Mouse (Mus musculus) spleen, postnatal 14 days (tissue): Measurements from ENCODE around the gene Nrip1.

Experiments used
- DNase-seq, 2 experiments: peaks; one replicate each; pipeline ENCODE4 v3.0.0; 2021 to 2022; ENCODE audit warnings: low spot score in 2 of 2

Nrip1 gene

GRCm38 (mm10) chr16:76347719-76348421, 25.8 kb downstream of the Nrip1 start:
- no peak for DNase-seq

- no peak for DNase-seq
Measured at GRCm38 (mm10) chr16:76346371-76346770, 27.3 kb downstream of the Nrip1 start.

DNA sequence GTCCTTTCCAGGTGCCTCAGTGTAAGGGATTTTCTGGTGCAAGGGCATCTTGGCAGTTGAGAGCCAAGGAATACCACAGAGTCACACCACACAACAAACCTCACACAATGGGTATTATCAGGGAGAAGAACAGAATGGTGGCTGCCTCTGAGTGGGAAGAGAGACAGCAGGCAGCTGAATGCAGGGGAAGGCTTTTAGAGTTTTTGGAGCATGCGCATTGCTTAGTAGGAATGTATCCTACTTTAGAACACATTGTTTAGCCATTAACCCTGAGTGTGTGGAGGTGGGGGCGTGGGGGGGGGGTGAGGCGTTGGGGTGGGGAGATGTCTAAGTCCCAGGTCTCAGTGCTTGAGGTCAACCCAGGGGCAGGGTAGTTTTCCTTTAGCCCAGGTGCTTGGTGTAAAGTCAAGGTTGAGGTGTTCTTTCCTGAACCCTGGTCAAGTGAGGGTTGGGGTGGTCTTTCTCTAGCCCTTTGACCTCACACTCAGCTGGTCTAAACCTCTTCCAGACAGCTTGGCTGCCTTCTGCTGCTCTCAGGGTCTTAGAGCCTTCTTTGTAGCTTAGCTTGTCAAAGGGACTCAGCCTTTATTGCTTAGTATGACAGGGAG, 28.8 kb downstream of the Nrip1 start:
- no peak for DNase-seq

- no peak for DNase-seq
Measured at GRCm38 (mm10) chr16:76344030-76344429, 29.6 kb downstream of the Nrip1 start.

DNA sequence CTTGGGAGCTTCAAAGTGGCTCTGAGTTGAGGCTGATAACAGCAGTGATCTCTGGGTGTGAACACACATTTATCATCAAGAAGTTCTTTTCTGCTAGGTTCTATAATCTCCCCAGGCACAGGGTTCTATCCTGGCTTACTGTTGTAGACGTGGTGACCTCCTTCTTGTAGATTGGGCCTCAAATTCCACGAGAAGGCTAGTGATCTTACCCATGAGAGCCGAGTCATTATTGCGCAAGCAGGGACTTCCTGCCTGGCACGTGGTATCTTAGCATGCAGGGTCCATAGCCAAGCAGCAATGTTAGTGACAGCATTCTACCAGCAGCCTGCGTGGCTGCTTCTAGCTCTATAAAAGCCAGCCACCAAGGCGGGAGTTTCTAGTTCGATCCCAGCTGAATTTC, 32.0 kb downstream of the Nrip1 start:
- no peak for DNase-seq

- DNase-seq: no peak
Measured at GRCm38 (mm10) chr16:76339256-76339655, 34.4 kb downstream of the Nrip1 start.

DNA sequence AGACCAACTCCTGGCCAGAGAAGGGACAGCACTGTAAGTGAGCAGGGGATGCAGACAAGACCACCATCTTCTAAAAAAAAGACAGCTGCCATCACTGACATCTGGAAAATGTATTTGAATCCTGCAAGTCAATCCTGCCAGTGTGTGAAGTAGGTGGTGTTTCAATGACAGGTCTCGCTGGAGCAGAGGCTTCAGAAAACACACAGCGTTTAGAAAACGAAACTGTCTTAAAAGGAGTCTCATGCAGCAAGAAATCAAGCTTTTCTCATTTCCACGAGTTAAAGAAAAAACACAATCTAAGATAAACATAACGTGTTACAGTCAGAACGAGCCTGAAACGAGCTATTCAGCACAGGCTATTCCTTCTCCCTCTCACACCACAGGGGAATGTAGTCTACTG, 36.3 kb downstream of the Nrip1 start:
- DNase-seq: no peak

- DNase-seq: no peak
Measured at GRCm38 (mm10) chr16:76336932-76337331, 36.7 kb downstream of the Nrip1 start.

- no peak for DNase-seq
Measured at GRCm38 (mm10) chr16:76335913-76336312, 37.7 kb downstream of the Nrip1 start.

DNA sequence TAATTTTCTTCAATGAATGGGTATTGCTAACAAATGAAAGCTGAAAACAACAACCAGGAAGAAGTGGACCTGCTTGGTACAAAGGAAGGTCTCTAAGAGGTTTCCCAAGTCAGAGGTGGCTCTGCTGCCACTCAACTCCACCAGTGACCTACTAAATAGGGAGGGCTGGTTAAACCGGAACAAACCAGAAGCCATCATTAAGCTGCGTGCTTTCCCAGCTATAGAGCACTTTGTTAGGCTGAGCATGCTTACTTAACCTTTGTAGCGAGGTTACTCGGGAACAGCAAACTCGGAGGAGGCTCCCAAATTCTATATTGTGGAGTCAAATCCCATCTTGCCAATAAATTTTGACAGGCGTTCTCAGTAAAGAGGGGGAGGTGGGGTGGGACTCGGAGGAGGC, 41.5 kb downstream of the Nrip1 start:
- no peak for DNase-seq

DNA sequence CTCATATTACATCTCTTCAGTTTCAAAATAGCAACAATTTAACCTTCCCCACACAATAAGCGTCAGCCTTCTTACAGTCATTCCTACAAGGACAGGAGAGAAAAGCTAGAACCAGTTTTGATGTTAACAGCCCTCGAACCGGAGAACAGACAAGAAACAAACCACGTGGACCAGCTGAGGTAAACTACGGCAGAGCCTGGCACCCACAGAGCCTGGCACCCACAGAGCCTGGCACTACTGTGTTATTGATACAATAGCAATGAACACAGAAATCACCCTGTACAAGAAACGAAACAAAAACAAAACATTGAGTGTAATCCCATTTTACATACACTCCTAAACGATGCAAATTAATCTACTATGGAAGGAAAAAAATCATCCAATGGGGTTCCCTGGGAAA, 42.4 kb downstream of the Nrip1 start:
- DNase-seq: no peak

DNA sequence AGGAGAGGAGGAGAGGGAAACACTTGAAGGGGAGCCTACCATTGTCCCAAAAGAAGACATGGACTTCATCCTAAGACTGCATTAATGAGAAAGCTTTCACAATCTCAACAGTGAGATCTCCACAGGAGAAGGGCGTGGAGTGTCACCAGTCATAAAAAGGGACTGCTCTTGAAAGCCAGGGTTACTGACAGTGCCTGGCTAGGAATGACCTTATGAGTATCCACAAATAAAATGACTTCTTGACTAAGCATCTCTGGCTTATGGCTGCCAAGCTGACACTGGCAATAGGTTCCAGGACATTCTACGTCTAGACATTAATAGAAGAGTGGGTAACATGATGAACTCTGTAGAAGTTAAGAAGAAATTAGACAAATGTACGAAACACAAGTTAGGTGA, 48.3 kb downstream of the Nrip1 start:
- no peak for DNase-seq

- no peak for DNase-seq
Measured at GRCm38 (mm10) chr16:76324411-76325314, 49.0 kb downstream of the Nrip1 start.

DNA sequence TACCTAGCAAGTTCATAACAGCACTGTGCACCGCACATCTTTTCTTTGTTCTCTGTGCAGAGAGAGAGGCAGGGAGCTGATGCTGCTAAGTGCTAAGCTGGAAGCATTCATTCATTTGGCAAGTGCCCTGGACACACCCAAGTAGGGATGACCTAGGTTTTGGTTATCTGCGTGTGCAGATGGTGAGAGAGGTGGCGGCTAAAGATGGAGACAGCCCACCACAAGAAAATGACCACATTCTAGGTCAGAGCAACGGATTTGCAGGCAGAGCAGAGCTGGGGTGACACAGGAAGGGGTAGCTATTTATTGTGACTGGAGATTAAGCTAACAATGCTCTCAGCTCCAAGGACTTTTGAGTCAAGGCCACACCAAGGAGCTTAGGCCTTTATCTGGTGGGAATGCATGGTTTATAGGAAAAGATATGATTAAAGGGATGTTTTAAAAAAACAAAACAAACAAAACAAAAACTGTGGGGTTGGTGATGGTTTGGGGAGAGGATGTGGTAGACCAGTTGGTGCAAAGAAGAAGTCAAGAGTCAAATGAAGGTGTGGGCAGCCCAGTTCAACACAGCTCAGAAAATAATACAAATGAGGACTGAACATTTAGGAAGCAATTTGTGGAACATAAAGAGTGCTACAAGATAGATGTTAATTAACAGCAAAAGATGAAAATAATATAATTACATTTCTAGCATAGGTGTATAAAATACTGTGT, 49.9 kb downstream of the Nrip1 start:
- DNase-seq: peak; percentile 38 to 66

- DNase-seq: no peak
Measured at GRCm38 (mm10) chr16:76323141-76323540, 50.5 kb downstream of the Nrip1 start.

DNA sequence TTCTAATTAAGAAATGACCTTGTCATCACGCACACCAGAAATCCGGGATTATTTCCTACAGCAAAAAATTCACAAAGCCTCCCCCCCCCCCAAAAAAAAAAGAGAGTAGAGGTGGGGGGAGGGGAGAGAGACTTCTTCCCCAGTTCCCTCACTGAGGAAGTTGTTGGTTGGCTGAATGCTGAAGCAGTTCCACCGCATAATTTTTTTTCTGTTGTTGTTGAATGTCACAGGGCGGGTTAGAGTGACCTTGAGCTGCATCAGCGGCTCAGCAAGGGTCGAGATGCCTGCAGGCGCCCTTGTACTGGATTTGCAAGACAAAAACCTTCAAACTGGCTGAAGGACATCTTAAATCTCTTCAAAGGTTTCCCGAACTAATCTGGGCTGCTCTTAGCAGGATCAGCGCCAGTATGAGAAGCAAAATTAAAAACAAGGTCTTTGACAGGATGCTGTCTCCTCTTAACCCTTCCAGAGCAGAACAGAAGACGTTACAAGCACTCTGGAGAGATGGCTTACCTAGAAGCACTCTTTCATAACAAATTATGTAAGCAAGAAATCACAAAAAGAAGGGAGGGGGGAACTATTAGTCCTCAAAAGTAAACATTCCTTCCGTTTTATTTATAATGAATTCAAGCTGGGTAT, 52.0 kb downstream of the Nrip1 start:
- DNase-seq: no peak

GRCm38 (mm10) chr16:76320118-76320473, 53.5 kb downstream of the Nrip1 start:
- no peak for DNase-seq

GRCm38 (mm10) chr16:76319364-76320117, 54.1 kb downstream of the Nrip1 start:
- no peak for DNase-seq

DNA sequence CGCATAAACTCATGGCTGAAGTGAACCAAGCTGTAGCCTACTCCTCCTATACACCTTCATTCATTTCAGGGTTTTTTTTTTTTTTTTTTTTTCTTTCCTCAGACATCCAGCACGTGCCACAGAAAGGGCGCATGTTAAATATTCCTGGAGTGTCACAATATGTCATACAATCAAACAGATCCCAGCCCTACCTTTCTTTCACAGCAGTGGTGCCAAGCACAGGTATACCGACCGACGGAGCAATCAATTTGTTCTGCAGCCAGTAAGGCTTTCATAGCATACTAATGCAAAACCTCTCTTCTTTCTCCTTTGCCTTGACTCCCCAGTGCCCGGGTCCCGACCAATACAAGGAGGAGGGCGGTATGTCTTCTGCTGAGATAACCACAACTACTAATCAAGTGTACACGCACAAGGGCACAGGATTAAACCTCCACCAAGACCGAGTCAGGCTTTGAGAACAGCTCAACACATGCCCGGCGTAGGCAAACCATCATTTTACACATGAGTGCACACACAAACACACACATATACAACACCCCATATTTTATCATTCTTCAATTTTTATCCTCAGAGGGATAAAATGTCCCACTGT, 55.2 kb downstream of the Nrip1 start:
- no peak for DNase-seq
